Mouse (Mus musculus): ENCODE data around the gene Hoxb13. TPM values are rescaled to one million over a fixed set of nuclear protein-coding genes. Genes with fewer than 3 reads are reported as not detected.

Hoxb13 gene
- 0.04 TPM in 2 replicates for polyA plus RNA-seq (2012; rRNA removed)

GRCm38 (mm10) chr11:96193521-96194400 lies at the start of gene Hoxb13:
Gene Hoxb13 (plus strand): TSS chr11:96194316.
- TF ChIP-seq CTCF (IDR thresholded peaks at IDR 0.05; ENCODE audit: control insufficient read depth, insufficient read depth, insufficient replicate concordance, low read depth, low read length): no peak
- no peak for TF ChIP-seq POLR2A (IDR thresholded peaks at IDR 0.05; ENCODE audit: control insufficient read depth, low read depth, low read length)
- Histone ChIP-seq H3K27ac (ENCODE audit: control insufficient read depth, insufficient read depth, low read depth, low read length) (no peak within 1 kb of the TSS), H3K36me3 (ENCODE audit: control insufficient read depth, insufficient read depth, low read length) (no peaks in the 10 kb centered on the region), H3K27me3 (ENCODE audit: control insufficient read depth, insufficient read depth, low read length) (peaks cover 6% of the 10 kb centered on the region), H3K4me1 (ENCODE audit: control insufficient read depth, insufficient read depth, low read length) (peaks cover 21% of the 10 kb centered on the region), H3K4me3 (ENCODE audit: control insufficient read depth, low read depth, low read length) (peak within 1 kb of the TSS; percentile 11; the same call in 1 of the 2 replicates)

GRCm38 (mm10) chr11:96145622-96146270 lies 48.4 kb upstream of the Hoxb13 start:
- no peaks in the 10 kb centered on the region for H3K27me3 ChIP-seq (ENCODE audit: control insufficient read depth, insufficient read depth, low read length)

GRCm38 (mm10) chr11:96147471-96147870 lies 46.6 kb upstream of the Hoxb13 start:
- no peak for TF ChIP-seq POLR2A (IDR thresholded peaks at IDR 0.05; ENCODE audit: control insufficient read depth, low read depth, low read length)
- no peak for TF ChIP-seq CTCF (IDR thresholded peaks at IDR 0.05; ENCODE audit: control insufficient read depth, insufficient read depth, insufficient replicate concordance, low read depth, low read length)
- H3K27me3 ChIP-seq (ENCODE audit: control insufficient read depth, insufficient read depth, low read length): no peaks in the 10 kb centered on the region

More at GRCm38 (mm10) chr11:96145622-96146270, 48.4 kb upstream of the Hoxb13 start:
- Histone ChIP-seq H3K36me3 (ENCODE audit: control insufficient read depth, insufficient read depth, low read length) (no peaks in the 10 kb centered on the region; the same call in 1 of the 2 replicates), H3K4me3 (ENCODE audit: control insufficient read depth, low read depth, low read length) (no peak overlapping the region), H3K4me1 (ENCODE audit: control insufficient read depth, insufficient read depth, low read length) (no peaks in the 10 kb centered on the region), H3K27ac (ENCODE audit: control insufficient read depth, insufficient read depth, low read depth, low read length) (no peak overlapping the region)
- TF ChIP-seq CTCF (IDR thresholded peaks at IDR 0.05; ENCODE audit: control insufficient read depth, insufficient read depth, insufficient replicate concordance, low read depth, low read length) (peak; percentile 62; the same call in 1 of the 2 replicates), POLR2A (IDR thresholded peaks at IDR 0.05; ENCODE audit: control insufficient read depth, low read depth, low read length) (no peak)

GRCm38 (mm10) chr11:96164769-96165168 lies 29.3 kb upstream of the Hoxb13 start:
- TF ChIP-seq POLR2A (IDR thresholded peaks at IDR 0.05; ENCODE audit: control insufficient read depth, low read depth, low read length) (no peak), CTCF (IDR thresholded peaks at IDR 0.05; ENCODE audit: control insufficient read depth, insufficient read depth, insufficient replicate concordance, low read depth, low read length) (no peak)
- H3K36me3 ChIP-seq (ENCODE audit: control insufficient read depth, insufficient read depth, low read length): no peaks in the 10 kb centered on the region
- no peaks in the 10 kb centered on the region for H3K4me1 ChIP-seq (ENCODE audit: control insufficient read depth, insufficient read depth, low read length)
- H3K27me3 ChIP-seq (ENCODE audit: control insufficient read depth, insufficient read depth, low read length): no peaks in the 10 kb centered on the region
- H3K4me3 ChIP-seq (ENCODE audit: control insufficient read depth, low read depth, low read length): no peak overlapping the region
- no peak overlapping the region for H3K27ac ChIP-seq (ENCODE audit: control insufficient read depth, insufficient read depth, low read depth, low read length)

More at GRCm38 (mm10) chr11:96147471-96147870, 46.6 kb upstream of the Hoxb13 start:
- Histone ChIP-seq H3K36me3 (ENCODE audit: control insufficient read depth, insufficient read depth, low read length) (no peaks in the 10 kb centered on the region; the same call in none of the 2 replicates), H3K4me1 (ENCODE audit: control insufficient read depth, insufficient read depth, low read length) (no peaks in the 10 kb centered on the region), H3K4me3 (ENCODE audit: control insufficient read depth, low read depth, low read length) (no peak overlapping the region), H3K27ac (ENCODE audit: control insufficient read depth, insufficient read depth, low read depth, low read length) (no peak overlapping the region)

GRCm38 (mm10) chr11:96168125-96168524 lies 26.0 kb upstream of the Hoxb13 start:
- no peaks in the 10 kb centered on the region for H3K27me3 ChIP-seq (ENCODE audit: control insufficient read depth, insufficient read depth, low read length)
- H3K4me3 ChIP-seq (ENCODE audit: control insufficient read depth, low read depth, low read length): no peak overlapping the region
- H3K27ac ChIP-seq (ENCODE audit: control insufficient read depth, insufficient read depth, low read depth, low read length): no peak overlapping the region
- H3K4me1 ChIP-seq (ENCODE audit: control insufficient read depth, insufficient read depth, low read length): no peaks in the 10 kb centered on the region
- no peaks in the 10 kb centered on the region for H3K36me3 ChIP-seq (ENCODE audit: control insufficient read depth, insufficient read depth, low read length)
- TF ChIP-seq CTCF (IDR thresholded peaks at IDR 0.05; ENCODE audit: control insufficient read depth, insufficient read depth, insufficient replicate concordance, low read depth, low read length): no peak

- H3K27ac ChIP-seq (ENCODE audit: control insufficient read depth, insufficient read depth, low read depth, low read length): no peak overlapping the region
- no peaks in the 10 kb centered on the region for H3K27me3 ChIP-seq (ENCODE audit: control insufficient read depth, insufficient read depth, low read length)
- no peak for TF ChIP-seq POLR2A (IDR thresholded peaks at IDR 0.05; ENCODE audit: control insufficient read depth, low read depth, low read length)
- TF ChIP-seq CTCF (IDR thresholded peaks at IDR 0.05; ENCODE audit: control insufficient read depth, insufficient read depth, insufficient replicate concordance, low read depth, low read length): no peak
- H3K4me1 ChIP-seq (ENCODE audit: control insufficient read depth, insufficient read depth, low read length): no peaks in the 10 kb centered on the region
- no peak overlapping the region for H3K4me3 ChIP-seq (ENCODE audit: control insufficient read depth, low read depth, low read length)
- no peaks in the 10 kb centered on the region for H3K36me3 ChIP-seq (ENCODE audit: control insufficient read depth, insufficient read depth, low read length)
Observed at GRCm38 (mm10) chr11:96169016-96169415, 25.1 kb upstream of the Hoxb13 start.

GRCm38 (mm10) chr11:96170711-96171379 lies 23.3 kb upstream of the Hoxb13 start:
- H3K27me3 ChIP-seq (ENCODE audit: control insufficient read depth, insufficient read depth, low read length): peaks cover 4% of the 10 kb centered on the region

More at GRCm38 (mm10) chr11:96170711-96171379, 23.3 kb upstream of the Hoxb13 start:
- no peak overlapping the region for H3K27ac ChIP-seq (ENCODE audit: control insufficient read depth, insufficient read depth, low read depth, low read length)
- H3K4me3 ChIP-seq (ENCODE audit: control insufficient read depth, low read depth, low read length): no peak overlapping the region
- no peak for TF ChIP-seq CTCF (IDR thresholded peaks at IDR 0.05; ENCODE audit: control insufficient read depth, insufficient read depth, insufficient replicate concordance, low read depth, low read length)
- no peak for TF ChIP-seq POLR2A (IDR thresholded peaks at IDR 0.05; ENCODE audit: control insufficient read depth, low read depth, low read length)
- H3K4me1 ChIP-seq (ENCODE audit: control insufficient read depth, insufficient read depth, low read length): no peaks in the 10 kb centered on the region; the same call in 1 of the 2 replicates
- H3K36me3 ChIP-seq (ENCODE audit: control insufficient read depth, insufficient read depth, low read length): no peaks in the 10 kb centered on the region

Measured in testis, adult 2 months (tissue).